Mouse (Mus musculus) lung, postnatal 0 days (tissue): Measurements from ENCODE around the gene Il25.

Experiments used
- CTCF ChIP-seq: IDR thresholded peaks from 2 replicates; pipeline ENCODE4 v1.5.1; 2016; ENCODE audit warnings: antibody characterized with exemption, mild to moderate bottlenecking
- EP300 ChIP-seq: IDR thresholded peaks from 2 replicates; pipeline ENCODE4 v1.6.1; 2016; ENCODE audit warnings: antibody characterized with exemption, mild to moderate bottlenecking, control low read depth

GRCm38 (mm10) chr14:54945975-54946704 lies 13.6 kb downstream of the Il25 start:
- TF ChIP-seq EP300 (no peak), CTCF (no peak)
